Mouse (Mus musculus) forebrain, embryonic 15.5 days (tissue): ENCODE results near the gene Drd3. TPM values are rescaled to one million over a fixed set of nuclear protein-coding genes. Genes with fewer than 3 reads are reported as not detected.

Source experiments
- ATAC-seq: fragments of 200-750 bp; cut with Nextera tagmentation; replicated peaks from 2 replicates; pipeline ENCODE4 v1.8.0; 2017; ENCODE audit warnings: mild to moderate bottlenecking, moderate TSS enrichment, moderate library complexity
- H3K27ac ChIP-seq: fragments of 300-500 bp; sonication (generic); replicated peaks from 2 replicates; pipeline ENCODE4 v1.5.1; 2015; ENCODE audit warnings: mild to moderate bottlenecking, inconsistent platforms
- H3K27me3 ChIP-seq: fragments of 300-500 bp; sonication (generic); 2 replicates; pipeline ENCODE4 v1.6.1; 2015; ENCODE audit warnings: inconsistent platforms
- H3K36me3 ChIP-seq: fragments of 300-500 bp; sonication (generic); 2 replicates; pipeline ENCODE4 v1.6.1; 2015; ENCODE audit warnings: mild to moderate bottlenecking, inconsistent platforms
- H3K4me1 ChIP-seq: fragments of 300-500 bp; sonication (generic); 2 replicates; pipeline ENCODE4 v1.6.1; 2015; ENCODE audit warnings: inconsistent platforms
- H3K4me2 ChIP-seq: fragments of 300-500 bp; sonication (generic); replicated peaks from 2 replicates; pipeline ENCODE4 v1.6.1; 2015; ENCODE audit warnings: mild to moderate bottlenecking, inconsistent platforms
- H3K4me3 ChIP-seq: fragments of 300-500 bp; sonication (generic); 2 replicates; pipeline ENCODE4 v1.5.1; 2015; ENCODE audit warnings: mild to moderate bottlenecking, inconsistent platforms
- H3K9ac ChIP-seq: fragments of 300-500 bp; sonication (generic); replicated peaks from 2 replicates; pipeline ENCODE4 v1.6.1; 2015; ENCODE audit warnings: mild to moderate bottlenecking, inconsistent platforms
- H3K9me3 ChIP-seq: fragments of 300-500 bp; sonication (generic); 2 replicates; pipeline ENCODE4 v1.6.1; 2016; ENCODE audit warnings: inconsistent platforms
- WGBS: fragments of 180-500 bp; shearing (Covaris S2); methylation state at CpG from one replicate; pipeline ENCODE4 v1.1.7; 2015; ENCODE audit warnings: mixed read lengths; 5-methylcytosine and 5-hydroxymethylcytosine counted together
- microRNA-seq: library from miRNA; unstranded; fragments of <30 nt; microRNA quantifications from one replicate; pipeline ENCODE4, GENCODE M21; 2016
- polyA plus RNA-seq: library from polyadenylated mRNA; unstranded; fragments of >200 nt; fragmentation: Nextera tagmentation; extraction: Ambion mirVana; gene quantifications from 2 replicates; pipeline ENCODE4 v1.2.1, GENCODE M21; 2015

Gene Drd3
- polyA plus RNA-seq, 1 experiment from 2014 or later: not detected

- Histone ChIP-seq H3K4me1 (no peaks in the 10 kb centered on the region), H3K36me3 (peaks cover 25% of the 10 kb centered on the region), H3K9ac (no peak overlapping the region), H3K4me3 (no peak overlapping the region), H3K4me2 (no peak overlapping the region), H3K27ac (no peak overlapping the region), H3K27me3 (no peaks in the 10 kb centered on the region), H3K9me3 (no peaks in the 10 kb centered on the region)
- no peak for ATAC-seq
Measured at GRCm38 (mm10) chr16:43869805-43870204, 116.0 kb downstream of the Drd3 start.

GRCm38 (mm10) chr16:43871419-43871818 is 117.6 kb downstream of the Drd3 start:
- Histone ChIP-seq H3K9ac (no peak overlapping the region), H3K27me3 (no peaks in the 10 kb centered on the region), H3K4me1 (no peaks in the 10 kb centered on the region), H3K27ac (no peak overlapping the region), H3K9me3 (no peaks in the 10 kb centered on the region), H3K4me2 (no peak overlapping the region), H3K4me3 (no peak overlapping the region), H3K36me3 (peaks cover 41% of the 10 kb centered on the region)
- no peak for ATAC-seq
- 93% methylated on average over 7 of the region's 7 CpGs for WGBS

Small RNA genes within 50 kb of the gene (microRNA-seq; reads per million reads assigned to microRNA genes)
- gene Gm25996: not detected

Other genes starting within 250 kb of the Drd3 start
- gene Tigit, start 89.9 kb upstream of the Drd3 start, polyA plus RNA-seq: 0.20 TPM in 1 of 2 replicates, not detected in the other
- gene Ccdc191, start 135.8 kb downstream of the Drd3 start, polyA plus RNA-seq: 9.4 and 12.2 TPM in 2 replicates
- gene Qtrt2, start 172.8 kb downstream of the Drd3 start, polyA plus RNA-seq: 25.1 and 26.7 TPM in 2 replicates
- gene Zdhhc23, start 225.8 kb downstream of the Drd3 start, polyA plus RNA-seq: 3.0 and 3.2 TPM in 2 replicates